In the genomic region with DNA sequence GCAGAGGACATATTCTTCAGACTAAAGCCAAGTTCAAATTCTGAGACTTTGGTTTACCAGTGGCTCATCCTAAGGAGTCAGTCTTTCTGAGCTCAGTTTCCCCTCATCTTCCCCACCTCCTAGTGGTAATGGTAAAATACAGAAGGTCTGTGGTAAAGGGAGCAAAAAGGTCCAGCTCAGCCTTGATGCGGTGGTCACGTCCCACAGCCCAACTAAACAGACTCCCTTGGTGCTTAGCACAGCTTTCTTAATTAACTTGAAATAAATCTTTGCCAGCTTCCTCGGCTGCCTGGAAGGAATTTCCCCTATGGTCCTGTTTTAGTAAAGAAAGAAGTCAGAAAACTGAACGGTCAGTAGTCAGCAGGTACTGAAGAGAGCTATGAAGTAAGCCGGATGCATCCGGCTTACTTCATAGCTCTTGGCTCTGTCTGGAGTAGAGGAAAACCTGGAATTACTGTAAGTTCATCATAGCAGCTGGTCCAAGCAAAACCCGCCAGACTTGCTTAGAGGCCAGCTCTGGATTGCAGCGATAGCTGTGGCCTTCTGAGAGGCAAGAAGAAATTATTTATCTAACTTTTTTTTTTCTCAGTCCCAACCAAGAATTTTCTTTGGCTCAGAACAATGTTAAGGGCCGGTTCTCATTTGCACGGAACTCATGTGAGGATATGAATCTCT, we compare ENCODE assay signal across 9 mouse cellular contexts.
DNase-seq lines count a peak whose midpoint lies in the region; ATAC-seq lines count a peak whose summit lies in the region.
"Had no signal": no experiment of that assay in that cellular context is flagged by ENCODE, and none has a peak within 500 bp of the region (broad histone marks: within the 10 kb centered on the region; RNA-seq: fewer than 3 reads in every experiment).

No protein-coding gene starts in this region.

- ATAC-seq in heart, embryonic 14.5 days (ENCODE audit: insufficient number of reproducible peaks, insufficient read depth, low FRiP score, low read depth) = no peak

- no peaks in the 10 kb centered on the region for H3K36me3 ChIP-seq in heart, embryonic 14.5 days (ENCODE audit: control insufficient read depth, insufficient read depth, low read length)

- DNase-seq in heart, adult 18-20 months = peak; percentile 51 to 74
- DNase-seq in heart, postnatal 25 days (ENCODE audit: low spot score) = no peak
- DNase-seq in brain, adult 2 months (ENCODE audit: low read depth, low spot score) = peak; percentile 9
- DNase-seq in kidney, postnatal 4 days = peak; percentile 61 to 71
- no peak for DNase-seq in right cerebral cortex, adult 2 months (ENCODE audit: low spot score in 2 of 2)
- DNase-seq in right cerebral cortex, postnatal 36 days (ENCODE audit: low spot score in 2 of 2) = no peak
- DNase-seq in spleen, postnatal 36 days (ENCODE audit: low spot score in 2 of 2) = no peak

- H3K4me1 ChIP-seq in heart, embryonic 14.5 days (ENCODE audit: control insufficient read depth in 2 of 2, insufficient read depth in 2 of 2, low read length in 2 of 2) = peaks cover 9 to 13% of the 10 kb centered on the region in 2 experiments
- H3K4me1 ChIP-seq: megakaryocyte, embryonic 14.5 days had no signal

- no peak overlapping the region for H3K4me3 ChIP-seq in heart, embryonic 14.5 days (ENCODE audit: control insufficient read depth in 1 of 2, insufficient read depth in 1 of 2, low read depth in 1 of 2, low read length in 2 of 2)
- H3K4me3 ChIP-seq: megakaryocyte, embryonic 14.5 days had no signal

- intact Hi-C loops in heart, postnatal 25 days (cut with DNase I) = loop anchor here (5.0 kb wide), 1 partner anchor 49 kb away; no protein-coding TSS in a partner anchor

- H3K27me3 ChIP-seq in heart, embryonic 14.5 days (ENCODE audit: control insufficient read depth, insufficient read depth, low read length) = no peaks in the 10 kb centered on the region

- H3K9me3 ChIP-seq in heart, embryonic 14.5 days (ENCODE audit: control insufficient read depth, low read length) = no peaks in the 10 kb centered on the region
- H3K9me3 ChIP-seq: megakaryocyte, embryonic 14.5 days had no signal

- no peak overlapping the region for H3K4me2 ChIP-seq in heart, embryonic 14.5 days (ENCODE audit: low read length)

- WGBS in heart, embryonic 14.5 days = 70% methylated on average over 10 of the region's 10 CpGs

- H3K9ac ChIP-seq in heart, embryonic 14.5 days (ENCODE audit: low read length) = no peak overlapping the region

- peak overlapping the region; percentile 53 to 71 for H3K27ac ChIP-seq in heart, embryonic 14.5 days (replicated peaks in 1 of 2; ENCODE audit: control insufficient read depth in 1 of 2, insufficient read depth in 1 of 2, low read depth in 2 of 2, low read length in 2 of 2)

Comparison
In these comparisons a context has a peak if more than half of its experiments do, and no peak if none do; other contexts are left out.
1. DNase-seq: peak in heart, adult 18-20 months (2 of 2), brain, adult 2 months (single experiment) and kidney, postnatal 4 days (2 of 2); none in heart, postnatal 25 days (single experiment), right cerebral cortex, adult 2 months (0 of 2), right cerebral cortex, postnatal 36 days (0 of 2) and spleen, postnatal 36 days (0 of 2).